Mouse (Mus musculus): ENCODE data around the gene Cd19. TPM values are rescaled to one million over a fixed set of nuclear protein-coding genes. Genes with fewer than 3 reads are reported as not detected.

Gene Cd19
- 0.12 and 0.44 TPM in 2 replicates for polyA plus RNA-seq (2015; fragmentation: Nextera tagmentation; extraction: Ambion mirVana)

DNA sequence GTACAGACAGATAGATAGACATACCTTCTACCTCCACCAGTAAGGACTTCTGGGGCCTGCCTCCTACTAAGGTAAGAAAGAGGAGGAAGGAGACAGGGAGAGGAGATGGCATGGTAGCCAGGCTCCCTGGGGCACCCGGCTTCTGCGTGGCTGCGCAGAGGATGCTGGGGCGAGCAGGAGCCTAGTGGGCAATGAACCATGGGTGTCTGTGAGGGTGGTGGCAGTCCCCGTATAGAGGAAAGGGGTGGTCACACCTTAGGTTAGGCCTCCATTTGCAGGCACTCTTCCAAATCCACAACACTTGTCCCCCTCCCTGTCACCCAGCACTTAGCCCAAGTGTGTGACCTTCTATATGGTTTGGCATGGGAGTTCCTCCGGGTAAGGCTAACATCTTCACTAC, at the start of gene Cd19:
Cd19 (minus strand) TSS at position 165 of the 400 bp plus-strand sequence.
- H3K4me1 ChIP-seq: peaks cover 3% of the 10 kb centered on the region; the same call in 1 of the 2 replicates
- WGBS: 79% methylated on average over 6 of the region's 6 CpGs
- no peak within 1 kb of the TSS for H3K9ac ChIP-seq
- H3K27me3 ChIP-seq: no peaks in the 10 kb centered on the region
- H3K4me2 ChIP-seq: no peak within 1 kb of the TSS
- H3K9me3 ChIP-seq (replicated peaks): no peaks in the 10 kb centered on the region
- H3K27ac ChIP-seq: no peak within 1 kb of the TSS
- H3K36me3 ChIP-seq: no peaks in the 10 kb centered on the region
- H3K4me3 ChIP-seq (replicated peaks): no peak within 1 kb of the TSS
- no peak for ATAC-seq (replicated peaks; ENCODE audit: low FRiP score)

DNA sequence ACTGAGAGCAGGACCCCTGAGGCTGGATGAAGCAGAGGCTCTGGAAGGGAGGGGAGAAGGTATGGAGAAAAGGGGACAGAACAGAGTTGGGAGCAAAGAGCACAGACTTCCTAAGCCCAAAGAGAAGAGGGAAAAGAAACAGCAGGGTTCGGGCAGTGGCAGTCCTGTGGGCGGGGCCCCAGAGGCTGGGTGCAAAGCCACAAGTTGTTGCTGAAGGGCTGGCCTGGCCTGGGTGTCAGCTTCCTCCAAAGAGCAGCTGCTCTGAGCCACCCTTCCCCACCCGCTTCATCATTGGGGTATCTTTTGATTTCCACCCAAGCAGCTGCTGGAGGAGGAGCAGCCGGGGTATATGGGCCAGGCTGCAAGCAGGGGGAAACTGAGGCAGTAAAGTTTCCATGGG, 49.4 kb upstream of the Cd19 start:
- no peak for ATAC-seq (replicated peaks; ENCODE audit: low FRiP score)
- Histone ChIP-seq H3K4me1 (peaks cover 51% of the 10 kb centered on the region), H3K4me3 (replicated peaks) (no peak overlapping the region), H3K27ac (no peak overlapping the region), H3K27me3 (no peaks in the 10 kb centered on the region), H3K9ac (no peak overlapping the region), H3K4me2 (no peak overlapping the region), H3K36me3 (peaks cover 32% of the 10 kb centered on the region), H3K9me3 (replicated peaks) (no peaks in the 10 kb centered on the region)
- 64% methylated on average over 4 of the region's 4 CpGs for whole genome bisulfite sequencing

DNA sequence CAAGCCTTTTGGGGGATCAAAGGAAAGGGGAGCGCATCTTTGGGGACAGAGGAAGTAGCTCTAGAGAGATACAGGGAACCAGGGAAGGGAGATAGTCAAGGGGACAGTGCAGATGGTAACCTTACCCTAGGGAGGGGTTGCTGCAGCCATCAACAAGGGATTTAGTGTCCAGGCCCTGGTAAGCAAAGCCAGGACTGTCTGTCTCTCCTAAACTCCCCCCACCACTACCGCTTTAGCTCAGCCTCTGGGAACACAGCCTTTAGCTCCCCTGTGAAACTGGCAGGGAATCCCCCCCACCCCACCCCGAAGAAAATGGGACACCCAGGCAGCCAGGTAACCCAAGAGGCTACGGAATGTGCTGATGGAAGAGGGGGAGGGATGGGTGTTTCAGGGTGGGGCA, 48.9 kb upstream of the Cd19 start:
- no peaks in the 10 kb centered on the region for H3K9me3 ChIP-seq (replicated peaks)
- H3K4me3 ChIP-seq (replicated peaks): no peak overlapping the region
- no peak for ATAC-seq (replicated peaks; ENCODE audit: low FRiP score)
- peaks cover 57% of the 10 kb centered on the region for H3K4me1 ChIP-seq
- no peak overlapping the region for H3K27ac ChIP-seq
- no peak overlapping the region for H3K4me2 ChIP-seq
- H3K27me3 ChIP-seq: no peaks in the 10 kb centered on the region
- H3K9ac ChIP-seq: no peak overlapping the region; the same call in 1 of the 2 replicates
- H3K36me3 ChIP-seq: peaks cover 26% of the 10 kb centered on the region
- 54% methylated on average over 4 of the region's 4 CpGs for WGBS

DNA sequence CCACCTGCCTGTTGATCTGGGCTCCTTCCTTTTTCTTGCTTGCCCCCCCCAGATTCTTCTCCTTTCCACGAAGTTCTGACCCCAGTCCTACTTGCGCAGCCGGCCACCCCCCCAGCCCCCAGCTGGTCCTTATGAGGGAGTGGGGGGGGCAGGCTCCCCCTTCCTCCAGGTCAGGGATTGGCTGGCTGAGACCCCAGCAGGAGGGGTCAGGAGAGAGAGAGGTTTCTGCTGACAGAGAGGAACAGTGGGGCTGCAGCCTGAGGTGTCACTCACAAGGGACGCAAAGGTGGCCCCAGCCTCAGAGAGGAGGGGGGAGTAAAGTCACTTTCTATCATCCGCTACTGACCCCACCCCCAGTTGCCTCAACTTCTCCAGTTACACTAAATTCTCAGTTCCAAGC, 48.3 kb upstream of the Cd19 start, which contains the start of gene Atp2a1:
Atp2a1 (minus strand) TSS at position 105 of the 400 bp plus-strand sequence.
- Histone ChIP-seq H3K36me3 (peaks cover 21% of the 10 kb centered on the region), H3K9me3 (replicated peaks) (no peaks in the 10 kb centered on the region), H3K4me3 (replicated peaks) (no peak within 1 kb of the TSS), H3K27ac (peak within 1 kb of the TSS; percentile 64), H3K4me2 (no peak within 1 kb of the TSS), H3K9ac (no peak within 1 kb of the TSS; the same call in 1 of the 2 replicates), H3K27me3 (no peaks in the 10 kb centered on the region), H3K4me1 (peaks cover 62% of the 10 kb centered on the region)
- ATAC-seq (replicated peaks; ENCODE audit: low FRiP score): no peak
- WGBS: 40% methylated on average over 5 of the region's 5 CpGs

DNA sequence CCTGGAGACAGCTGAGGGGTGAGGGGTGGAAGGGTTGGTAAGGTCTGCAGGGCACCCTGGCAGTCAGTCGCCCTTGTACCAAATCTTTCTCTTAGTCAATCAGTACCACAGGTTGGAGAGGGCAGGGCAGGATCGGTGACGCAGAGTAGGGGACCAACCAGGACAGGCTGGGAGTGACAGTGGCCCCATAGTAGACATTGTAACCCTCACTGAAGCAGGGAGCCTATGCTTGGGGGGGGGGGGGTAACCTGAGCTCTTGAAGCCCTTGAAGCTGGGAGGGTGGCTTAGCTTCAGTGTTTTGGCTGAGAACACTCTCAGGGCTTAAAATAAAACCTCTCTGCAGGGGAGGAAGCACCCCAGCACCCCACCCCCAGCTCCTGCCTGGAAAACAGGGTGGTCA, 46.9 kb upstream of the Cd19 start:
- Histone ChIP-seq H3K4me3 (replicated peaks) (no peak overlapping the region), H3K9ac (no peak overlapping the region), H3K4me2 (no peak overlapping the region), H3K36me3 (peaks cover 7% of the 10 kb centered on the region), H3K27me3 (no peaks in the 10 kb centered on the region), H3K4me1 (peaks cover 62% of the 10 kb centered on the region), H3K9me3 (replicated peaks) (no peaks in the 10 kb centered on the region), H3K27ac (peak overlapping the region; percentile 64)
- peak; percentile 44; the same call in 1 of the 2 replicates for ATAC-seq (replicated peaks; ENCODE audit: low FRiP score)
- WGBS: 66% methylated on average over 3 of the region's 3 CpGs

DNA sequence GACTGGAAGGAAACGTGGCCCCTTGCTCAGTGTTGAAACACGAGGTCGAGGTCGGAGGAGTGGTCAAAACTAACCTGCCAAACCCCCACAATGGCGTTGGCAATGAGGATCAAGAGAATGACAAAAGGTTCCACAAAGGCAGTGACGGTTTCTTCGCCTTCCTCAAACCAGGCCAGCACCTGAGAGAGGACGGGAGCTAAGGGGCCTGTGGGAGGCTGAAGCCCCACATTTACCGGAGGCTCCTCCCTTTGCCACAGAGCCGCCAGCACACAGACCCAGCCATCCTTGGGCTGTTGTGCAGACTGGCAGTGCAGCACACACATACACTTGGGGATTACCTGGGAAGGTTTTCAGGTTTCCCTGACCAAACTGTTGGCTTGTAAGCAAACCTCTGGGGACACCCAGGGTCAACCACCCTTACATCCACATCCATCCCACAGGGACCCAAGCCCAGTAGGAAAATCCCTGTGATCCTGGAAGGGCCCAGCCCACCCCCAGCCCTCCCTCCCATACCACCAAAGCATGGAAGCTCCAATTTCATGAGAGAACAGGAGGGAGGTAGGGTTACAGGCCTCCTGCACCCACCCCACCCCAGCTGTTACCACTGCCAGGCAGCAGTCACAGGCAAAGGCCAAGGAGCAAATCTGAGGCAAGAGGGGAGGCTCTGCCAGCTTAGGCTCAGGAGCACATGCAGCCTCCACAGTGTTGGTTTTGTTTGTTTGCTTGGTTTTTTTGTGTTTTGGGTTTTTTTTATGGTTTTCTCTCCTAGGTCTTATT, 46.1 kb upstream of the Cd19 start:
- H3K27me3 ChIP-seq: no peaks in the 10 kb centered on the region
- WGBS: 33% methylated on average over 10 of the region's 10 CpGs
- no peak overlapping the region for H3K4me2 ChIP-seq
- no peak overlapping the region for H3K4me3 ChIP-seq (replicated peaks)
- no peaks in the 10 kb centered on the region for H3K36me3 ChIP-seq
- peak overlapping the region; percentile 64 for H3K27ac ChIP-seq
- ATAC-seq (replicated peaks; ENCODE audit: low FRiP score): peak; percentile 46; the same call in 1 of the 2 replicates
- no peaks in the 10 kb centered on the region for H3K9me3 ChIP-seq (replicated peaks)
- no peak overlapping the region for H3K9ac ChIP-seq
- H3K4me1 ChIP-seq: peaks cover 61% of the 10 kb centered on the region

DNA sequence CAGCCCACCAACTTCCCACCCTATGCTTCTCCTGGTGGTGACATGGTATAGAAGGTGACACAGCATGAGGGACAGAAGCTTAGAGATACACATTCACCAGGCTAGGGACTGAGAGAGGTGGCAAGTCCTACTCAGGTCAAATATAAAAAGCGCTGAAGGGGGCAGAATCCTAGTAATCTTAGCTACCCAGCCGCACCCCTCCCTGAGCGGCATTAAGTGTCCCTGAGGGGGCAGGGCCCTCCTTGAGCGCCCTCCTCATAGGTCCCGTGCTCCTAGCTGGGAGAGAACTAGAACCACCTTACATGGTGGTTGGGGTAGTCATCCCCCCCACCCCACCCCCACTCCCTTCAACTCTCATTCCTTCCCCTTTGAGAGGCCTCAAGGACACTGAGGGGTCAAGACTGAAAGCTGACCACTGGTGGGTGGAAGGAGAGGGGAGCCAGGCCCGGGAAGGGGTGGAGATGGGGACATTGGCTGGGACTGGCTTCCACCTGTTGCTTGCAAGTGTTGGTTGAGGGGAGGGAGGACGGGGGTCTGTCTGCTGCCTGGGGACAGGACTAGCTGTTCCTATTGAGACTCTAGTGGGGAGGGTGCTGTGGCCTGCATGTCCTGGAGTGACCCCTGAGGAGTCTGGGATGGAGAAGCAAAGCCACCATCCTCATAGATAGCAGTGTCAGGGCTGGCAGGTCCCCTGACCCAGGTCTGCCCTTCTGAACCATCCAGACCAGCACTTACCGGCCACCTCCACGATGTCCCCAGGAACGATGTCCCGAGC, 44.3 kb upstream of the Cd19 start:
- H3K9me3 ChIP-seq (replicated peaks): no peaks in the 10 kb centered on the region
- 62% methylated on average over 11 of the region's 11 CpGs for WGBS
- H3K27me3 ChIP-seq: no peaks in the 10 kb centered on the region
- H3K4me1 ChIP-seq: peaks cover 46% of the 10 kb centered on the region
- H3K4me3 ChIP-seq (replicated peaks): no peak overlapping the region
- no peak for ATAC-seq (replicated peaks; ENCODE audit: low FRiP score)
- H3K9ac ChIP-seq: no peak overlapping the region
- no peak overlapping the region for H3K4me2 ChIP-seq
- H3K36me3 ChIP-seq: no peaks in the 10 kb centered on the region
- H3K27ac ChIP-seq: no peak overlapping the region

DNA sequence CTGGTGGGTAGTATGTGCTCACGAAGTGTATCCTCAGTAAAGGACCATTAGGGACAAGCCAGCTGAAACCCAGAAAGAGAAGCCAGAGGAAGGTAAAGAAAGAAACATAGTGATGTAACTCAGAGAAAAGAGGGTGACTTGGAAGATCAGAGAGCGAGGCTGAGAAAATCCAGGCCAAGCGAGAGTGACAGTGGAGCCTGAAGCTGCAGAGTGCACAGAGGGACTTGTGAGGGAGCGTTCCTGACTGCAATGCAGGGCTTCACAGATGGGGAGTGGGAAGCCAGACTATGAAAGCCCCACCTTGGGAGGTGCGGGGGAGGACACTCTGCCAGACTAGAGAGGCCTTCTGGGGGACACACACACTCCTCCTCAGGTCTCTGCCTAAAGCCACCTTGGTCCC, 43.5 kb upstream of the Cd19 start:
- ATAC-seq (replicated peaks; ENCODE audit: low FRiP score): no peak
- Histone ChIP-seq H3K36me3 (no peaks in the 10 kb centered on the region), H3K4me1 (peaks cover 38% of the 10 kb centered on the region), H3K27ac (peak overlapping the region; percentile 63), H3K27me3 (no peaks in the 10 kb centered on the region), H3K4me3 (replicated peaks) (no peak overlapping the region), H3K9ac (no peak overlapping the region), H3K4me2 (no peak overlapping the region), H3K9me3 (replicated peaks) (no peaks in the 10 kb centered on the region)
- 66% methylated on average over 5 of the region's 5 CpGs for WGBS

DNA sequence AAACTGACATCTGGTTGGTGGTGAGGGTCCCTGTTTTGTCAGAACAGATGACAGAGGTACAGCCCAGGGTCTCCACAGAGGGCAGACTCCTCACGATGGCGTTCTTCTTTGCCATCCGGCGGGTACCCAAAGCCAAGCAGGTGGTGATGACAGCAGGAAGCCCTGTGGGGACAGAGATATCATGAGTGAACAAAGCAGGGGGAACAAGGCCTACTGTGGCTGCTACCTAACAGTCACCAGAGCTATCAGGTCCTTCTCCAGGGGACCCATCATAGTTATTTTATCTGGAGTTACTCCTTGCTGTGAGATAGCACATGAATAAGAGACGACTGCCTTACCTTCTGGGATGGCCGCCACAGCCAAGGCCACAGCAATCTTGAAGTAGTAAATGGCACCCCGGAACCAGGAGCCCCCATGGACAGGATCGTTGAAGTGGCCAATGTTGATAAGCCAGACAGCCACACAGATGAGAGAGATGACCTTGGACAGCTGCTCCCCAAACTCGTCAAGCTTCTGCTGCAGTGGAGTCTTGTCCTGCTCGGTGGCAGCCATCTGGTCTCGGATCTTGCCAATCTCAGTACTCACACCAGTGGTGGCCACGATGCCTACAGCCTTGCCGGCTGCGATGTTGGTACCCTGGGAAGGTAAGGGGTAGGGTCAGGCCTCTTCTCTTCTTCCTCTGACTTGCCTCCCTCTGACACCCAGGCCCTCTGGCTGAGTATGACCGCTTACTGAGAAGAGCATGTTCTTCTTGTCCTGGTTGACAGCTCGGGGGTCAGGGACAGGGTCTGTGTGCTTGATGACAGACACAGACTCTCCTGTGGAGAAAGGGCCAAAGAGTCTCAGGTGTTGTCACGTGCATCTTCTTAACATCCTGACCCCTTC, 41.9 kb upstream of the Cd19 start:
- Histone ChIP-seq H3K27ac (no peak overlapping the region), H3K4me3 (replicated peaks) (no peak overlapping the region), H3K9ac (no peak overlapping the region), H3K36me3 (no peaks in the 10 kb centered on the region), H3K9me3 (replicated peaks) (no peaks in the 10 kb centered on the region), H3K4me2 (no peak overlapping the region), H3K4me1 (peaks cover 26% of the 10 kb centered on the region), H3K27me3 (no peaks in the 10 kb centered on the region)
- ATAC-seq (replicated peaks; ENCODE audit: low FRiP score): no peak
- WGBS: 85% methylated on average over 17 of the region's 17 CpGs

DNA sequence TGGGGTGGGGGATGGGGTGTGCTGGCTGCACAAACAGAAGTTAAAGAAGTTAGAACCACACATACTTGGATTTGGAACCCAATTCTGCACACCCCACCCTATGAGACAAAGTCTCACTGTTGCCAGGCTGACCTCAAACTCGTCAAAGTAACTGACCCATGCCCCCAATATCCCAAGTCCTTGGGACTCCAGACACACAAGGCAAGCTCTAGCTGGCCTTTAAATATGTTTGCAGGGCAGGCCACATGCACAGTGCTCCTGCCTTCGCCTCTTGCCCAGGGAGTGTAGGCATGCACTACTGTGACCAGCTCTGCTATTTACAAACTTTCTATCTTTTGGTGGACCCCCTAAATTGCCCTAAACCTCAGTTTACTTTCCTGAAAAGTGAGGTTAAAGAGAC, 40.6 kb upstream of the Cd19 start:
- no peaks in the 10 kb centered on the region for H3K27me3 ChIP-seq
- H3K27ac ChIP-seq: no peak overlapping the region
- 69% methylated on average over 2 of the region's 2 CpGs for WGBS
- ATAC-seq (replicated peaks; ENCODE audit: low FRiP score): no peak
- H3K4me2 ChIP-seq: no peak overlapping the region
- peaks cover 14% of the 10 kb centered on the region for H3K4me1 ChIP-seq
- no peaks in the 10 kb centered on the region for H3K9me3 ChIP-seq (replicated peaks)
- no peak overlapping the region for H3K9ac ChIP-seq
- H3K36me3 ChIP-seq: no peaks in the 10 kb centered on the region
- H3K4me3 ChIP-seq (replicated peaks): no peak overlapping the region

DNA sequence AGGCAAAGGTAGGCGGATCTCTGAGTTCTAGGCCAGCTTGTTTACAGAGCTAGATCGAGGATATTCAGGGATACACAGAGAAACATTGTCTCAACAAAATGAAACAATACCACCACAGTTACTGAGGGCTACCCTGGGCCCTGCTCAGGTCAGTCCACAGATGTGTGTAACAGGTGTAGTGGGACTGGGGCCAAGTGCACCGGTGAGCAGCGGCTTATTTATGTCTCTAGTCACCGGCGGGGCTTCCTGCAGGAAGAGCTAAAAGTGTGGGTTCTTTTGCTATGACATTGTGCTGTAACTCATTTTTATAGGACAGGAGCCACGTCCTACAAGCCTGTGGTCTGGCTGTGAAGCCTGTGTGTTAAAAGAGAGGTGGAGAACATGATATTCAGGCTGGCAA, 39.2 kb upstream of the Cd19 start:
- WGBS: 19% methylated on average over 7 of the region's 7 CpGs
- Histone ChIP-seq H3K36me3 (no peaks in the 10 kb centered on the region), H3K9me3 (replicated peaks) (no peaks in the 10 kb centered on the region), H3K27ac (no peak overlapping the region), H3K4me3 (replicated peaks) (no peak overlapping the region), H3K4me1 (peaks cover 9% of the 10 kb centered on the region), H3K4me2 (no peak overlapping the region), H3K9ac (no peak overlapping the region), H3K27me3 (no peaks in the 10 kb centered on the region)
- ATAC-seq (replicated peaks; ENCODE audit: low FRiP score): no peak
